Mouse (Mus musculus): ENCODE results near the gene Camk2g. TPM values are rescaled to one million over a fixed set of nuclear protein-coding genes. Genes with fewer than 3 reads are reported as not detected.
A peak's percentile ranks its signal among the peaks of the same experiment; 100 is the strongest.

Gene Camk2g
- polyA plus RNA-seq, 1 experiment from 2014 or later = 180 TPM

DNA sequence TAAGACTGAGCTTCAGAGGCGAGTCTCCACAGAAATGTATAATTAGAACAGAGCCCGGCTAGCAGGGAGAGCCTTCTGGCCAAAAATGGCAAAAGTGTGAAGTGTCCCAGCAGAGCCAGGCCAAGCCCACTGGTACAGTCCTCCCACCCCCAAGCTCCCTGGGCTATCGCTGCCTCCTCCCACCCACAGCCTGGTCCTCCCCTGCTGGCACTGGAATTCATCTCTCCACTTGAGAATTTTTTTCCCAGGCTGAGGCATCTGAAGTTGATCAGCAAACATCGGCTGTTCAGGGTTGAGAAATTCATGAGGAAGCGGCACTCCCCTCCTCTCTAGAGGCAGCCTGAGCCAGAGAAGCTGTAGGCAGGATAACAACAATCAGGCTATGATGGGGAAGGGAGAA lies 25.3 kb downstream of the Camk2g start:
- no peak overlapping the region for H3K4me3 ChIP-seq (ENCODE audit: low read depth, low read length)
- no peak overlapping the region for H3K27ac ChIP-seq (ENCODE audit: low read length)
- no peak overlapping the region for H3K9ac ChIP-seq (ENCODE audit: low read depth, low read length)
- peaks cover 22% of the 10 kb centered on the region for H3K36me3 ChIP-seq (ENCODE audit: control insufficient read depth, insufficient read depth, low read length)
- no peaks in the 10 kb centered on the region for H3K9me3 ChIP-seq (replicated peaks; ENCODE audit: control insufficient read depth, low read length, poor library complexity, severe bottlenecking)
- no peaks in the 10 kb centered on the region for H3K27me3 ChIP-seq (ENCODE audit: control insufficient read depth, insufficient read depth, low read depth, low read length)
- peaks cover 2% of the 10 kb centered on the region; the same call in 1 of the 2 replicates for H3K4me1 ChIP-seq (ENCODE audit: control insufficient read depth, insufficient read depth, low read length)
- H3K4me2 ChIP-seq (ENCODE audit: low read length) = no peak overlapping the region
- 75% methylated on average over 5 of the region's 5 CpGs for WGBS
- no peak for ATAC-seq

DNA sequence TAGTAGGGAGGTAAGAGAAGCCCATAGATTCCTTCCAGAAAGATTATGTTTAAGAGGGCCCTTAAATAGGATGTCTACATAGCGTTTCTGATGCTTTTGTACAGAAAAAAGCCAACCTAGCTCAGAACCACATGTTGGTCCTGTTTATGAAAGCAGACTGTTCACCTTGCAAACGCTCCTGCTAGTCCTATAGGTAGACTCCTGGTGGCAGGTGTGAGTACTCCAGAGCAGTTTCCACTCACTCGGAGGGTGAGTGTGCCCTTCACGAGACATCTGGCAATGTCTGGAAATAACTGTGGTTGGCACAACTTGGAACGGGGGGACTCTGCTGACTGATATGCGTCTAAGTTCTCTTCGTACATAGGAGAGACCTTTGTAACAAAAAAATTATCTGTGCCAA lies 26.0 kb downstream of the Camk2g start:
- Histone ChIP-seq H3K9me3 (replicated peaks; ENCODE audit: control insufficient read depth, low read length, poor library complexity, severe bottlenecking) (no peaks in the 10 kb centered on the region), H3K27ac (ENCODE audit: low read length) (no peak overlapping the region), H3K36me3 (ENCODE audit: control insufficient read depth, insufficient read depth, low read length) (peaks cover 22% of the 10 kb centered on the region), H3K4me1 (ENCODE audit: control insufficient read depth, insufficient read depth, low read length) (no peaks in the 10 kb centered on the region), H3K9ac (ENCODE audit: low read depth, low read length) (no peak overlapping the region), H3K4me3 (ENCODE audit: low read depth, low read length) (no peak overlapping the region), H3K27me3 (ENCODE audit: control insufficient read depth, insufficient read depth, low read depth, low read length) (no peaks in the 10 kb centered on the region), H3K4me2 (ENCODE audit: low read length) (no peak overlapping the region)
- WGBS = 93% methylated on average over 7 of the region's 7 CpGs
- ATAC-seq = no peak

DNA sequence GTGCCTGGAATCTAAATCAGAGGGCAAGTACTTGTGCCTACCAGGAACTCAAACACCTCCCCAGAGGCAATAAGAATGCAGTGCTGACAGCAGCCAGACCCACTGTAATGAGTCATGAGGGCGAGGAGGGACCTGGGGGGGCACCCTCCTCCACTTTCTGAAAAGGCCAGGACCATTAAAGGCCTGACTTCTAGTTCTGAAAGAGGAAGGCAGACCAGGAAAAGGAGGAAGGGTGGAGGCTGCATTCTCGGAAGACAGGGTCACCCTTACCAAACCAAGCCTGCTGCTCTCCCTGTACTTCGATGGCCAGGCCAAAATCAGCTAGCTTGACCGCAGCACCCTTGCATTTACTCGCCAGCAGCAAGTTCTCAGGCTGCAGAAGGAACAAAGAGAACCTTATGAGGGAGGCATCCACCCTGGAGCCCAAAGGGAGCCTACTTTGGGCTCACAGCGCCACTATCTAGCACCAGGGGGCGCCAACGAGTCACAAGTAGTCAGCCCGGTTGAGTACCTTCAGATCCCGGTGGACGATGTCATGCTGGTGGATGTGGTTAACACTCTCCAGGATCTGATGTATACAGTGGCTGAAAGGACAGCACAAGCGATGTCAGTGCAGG lies 28.1 kb downstream of the Camk2g start:
- Histone ChIP-seq H3K4me1 (ENCODE audit: control insufficient read depth, insufficient read depth, low read length) (no peaks in the 10 kb centered on the region), H3K27ac (ENCODE audit: low read length) (no peak overlapping the region), H3K27me3 (ENCODE audit: control insufficient read depth, insufficient read depth, low read depth, low read length) (no peaks in the 10 kb centered on the region), H3K9ac (ENCODE audit: low read depth, low read length) (no peak overlapping the region), H3K4me3 (ENCODE audit: low read depth, low read length) (no peak overlapping the region), H3K36me3 (ENCODE audit: control insufficient read depth, insufficient read depth, low read length) (peaks cover 25% of the 10 kb centered on the region), H3K9me3 (replicated peaks; ENCODE audit: control insufficient read depth, low read length, poor library complexity, severe bottlenecking) (no peaks in the 10 kb centered on the region), H3K4me2 (ENCODE audit: low read length) (no peak overlapping the region)
- ATAC-seq = peak; percentile 76; the same call in 1 of the 2 replicates
- 29% methylated on average over 12 of the region's 12 CpGs for WGBS

DNA sequence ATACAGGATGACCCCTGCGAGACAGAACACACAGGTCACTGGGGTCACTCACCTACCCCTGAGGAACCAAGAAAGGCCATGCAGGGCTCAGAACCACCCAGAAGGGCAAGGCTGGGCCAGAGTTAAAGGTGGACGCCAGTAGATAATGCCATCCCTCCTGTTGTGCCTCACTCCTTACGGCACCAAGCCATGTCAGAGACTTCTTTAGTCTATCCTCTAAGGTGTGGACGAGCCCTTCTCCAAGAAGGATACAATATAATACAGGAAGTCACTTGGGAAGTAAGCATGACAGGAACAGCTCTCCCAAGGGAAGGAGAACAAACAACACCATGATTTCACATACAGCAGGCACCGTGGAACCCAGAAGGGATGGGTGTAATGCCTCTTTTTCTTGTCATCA lies 28.9 kb downstream of the Camk2g start:
- Histone ChIP-seq H3K36me3 (ENCODE audit: control insufficient read depth, insufficient read depth, low read length) (peaks cover 33% of the 10 kb centered on the region), H3K4me1 (ENCODE audit: control insufficient read depth, insufficient read depth, low read length) (no peaks in the 10 kb centered on the region), H3K27ac (ENCODE audit: low read length) (no peak overlapping the region), H3K9ac (ENCODE audit: low read depth, low read length) (no peak overlapping the region), H3K9me3 (replicated peaks; ENCODE audit: control insufficient read depth, low read length, poor library complexity, severe bottlenecking) (no peaks in the 10 kb centered on the region), H3K27me3 (ENCODE audit: control insufficient read depth, insufficient read depth, low read depth, low read length) (no peaks in the 10 kb centered on the region), H3K4me2 (ENCODE audit: low read length) (no peak overlapping the region), H3K4me3 (ENCODE audit: low read depth, low read length) (no peak overlapping the region)
- 88% methylated on average over 5 of the region's 5 CpGs for WGBS
- ATAC-seq = no peak

DNA sequence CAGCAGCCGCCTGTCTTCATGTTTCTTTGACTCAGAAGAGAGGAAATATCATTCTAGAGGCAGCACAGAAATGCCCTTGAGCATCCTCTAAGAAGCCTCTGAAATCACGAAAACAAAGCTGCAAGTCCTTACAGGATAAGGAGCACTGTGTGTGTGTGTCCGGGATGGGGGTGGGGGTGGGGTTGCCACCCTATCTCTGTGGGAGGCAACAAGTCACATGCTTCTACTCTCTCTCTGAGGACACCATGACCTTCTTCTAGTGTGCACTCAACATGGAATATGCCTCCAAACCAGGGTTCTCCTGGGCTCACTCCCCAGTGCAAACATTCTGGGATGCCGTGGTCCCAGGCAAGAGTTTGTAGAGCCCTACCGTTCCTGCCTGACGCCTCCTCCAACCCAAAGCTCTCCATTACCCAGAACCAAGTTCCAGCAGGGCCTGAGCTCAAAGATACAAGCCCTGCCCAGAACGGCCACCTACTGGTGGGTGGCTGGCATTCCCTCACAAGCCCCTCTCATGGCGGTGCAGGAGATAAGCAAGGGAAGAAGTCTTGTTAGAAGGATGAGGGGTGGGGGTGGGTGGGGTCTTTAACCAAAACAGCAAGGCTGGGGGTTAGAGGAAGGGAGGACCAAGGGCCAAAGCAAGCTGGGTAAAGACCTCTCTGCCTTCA lies 35.0 kb downstream of the Camk2g start:
- no peaks in the 10 kb centered on the region for H3K9me3 ChIP-seq (replicated peaks; ENCODE audit: control insufficient read depth, low read length, poor library complexity, severe bottlenecking)
- H3K27ac ChIP-seq (ENCODE audit: low read length) = no peak overlapping the region
- ATAC-seq = no peak
- no peak overlapping the region for H3K9ac ChIP-seq (ENCODE audit: low read depth, low read length)
- no peaks in the 10 kb centered on the region for H3K27me3 ChIP-seq (ENCODE audit: control insufficient read depth, insufficient read depth, low read depth, low read length)
- no peak overlapping the region for H3K4me3 ChIP-seq (ENCODE audit: low read depth, low read length)
- no peak overlapping the region for H3K4me2 ChIP-seq (ENCODE audit: low read length)
- no peaks in the 10 kb centered on the region for H3K4me1 ChIP-seq (ENCODE audit: control insufficient read depth, insufficient read depth, low read length)
- 83% methylated on average over 8 of the region's 8 CpGs for WGBS
- H3K36me3 ChIP-seq (ENCODE audit: control insufficient read depth, insufficient read depth, low read length) = peaks cover 55% of the 10 kb centered on the region

DNA sequence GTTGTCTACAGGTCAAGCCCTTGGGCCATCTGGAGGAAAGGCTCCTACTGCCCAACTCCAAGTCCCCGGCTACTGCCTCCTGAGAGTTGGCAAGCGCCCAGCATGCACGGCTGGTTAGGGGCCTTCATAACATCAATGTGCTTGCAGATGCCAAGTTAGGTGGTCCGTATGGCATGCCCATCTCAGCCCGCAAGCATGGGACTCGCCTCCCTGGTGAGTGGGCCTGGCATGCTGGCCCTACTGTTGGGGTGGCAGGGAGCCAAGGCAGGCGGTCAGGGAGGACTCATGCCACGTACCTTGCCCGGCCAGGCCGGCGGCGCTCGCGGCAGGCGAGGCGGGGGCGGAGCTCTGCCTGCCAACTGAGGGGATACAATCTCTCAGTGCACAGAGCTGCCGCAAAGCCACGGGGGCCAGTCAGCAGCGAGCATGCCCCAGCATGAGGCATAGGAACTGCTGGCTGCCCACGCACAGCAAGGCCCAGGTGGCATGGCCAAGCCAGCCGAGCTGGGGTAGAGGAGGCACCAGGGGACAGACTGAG lies 36.4 kb downstream of the Camk2g start:
- no peak for ATAC-seq
- no peak overlapping the region for H3K9ac ChIP-seq (ENCODE audit: low read depth, low read length)
- no peaks in the 10 kb centered on the region for H3K9me3 ChIP-seq (replicated peaks; ENCODE audit: control insufficient read depth, low read length, poor library complexity, severe bottlenecking)
- H3K4me2 ChIP-seq (ENCODE audit: low read length) = no peak overlapping the region
- no peaks in the 10 kb centered on the region for H3K4me1 ChIP-seq (ENCODE audit: control insufficient read depth, insufficient read depth, low read length)
- no peaks in the 10 kb centered on the region for H3K27me3 ChIP-seq (ENCODE audit: control insufficient read depth, insufficient read depth, low read depth, low read length)
- H3K4me3 ChIP-seq (ENCODE audit: low read depth, low read length) = no peak overlapping the region
- peaks cover 57% of the 10 kb centered on the region for H3K36me3 ChIP-seq (ENCODE audit: control insufficient read depth, insufficient read depth, low read length)
- H3K27ac ChIP-seq (ENCODE audit: low read length) = no peak overlapping the region
- WGBS = 93% methylated on average over 22 of the region's 22 CpGs

DNA sequence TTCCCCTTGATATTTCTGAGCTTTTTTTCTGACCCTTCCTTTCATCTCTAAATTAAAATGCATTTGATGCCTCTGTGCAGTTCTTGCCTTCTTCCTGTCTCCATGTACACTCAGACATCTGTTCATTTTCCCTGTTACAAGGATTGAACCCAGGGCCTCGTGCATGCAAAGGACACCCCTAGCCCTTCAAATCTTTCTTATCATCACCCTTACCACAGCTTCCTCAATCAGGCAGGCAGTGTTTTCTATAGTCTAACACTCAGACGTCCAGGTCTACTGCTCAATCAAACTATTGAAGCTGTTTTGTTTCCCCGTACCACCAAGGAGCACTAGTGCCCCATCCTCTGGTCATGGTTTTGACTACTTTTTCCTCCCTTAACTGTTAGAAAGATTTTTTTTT lies 40.1 kb downstream of the Camk2g start:
- no peaks in the 10 kb centered on the region for H3K9me3 ChIP-seq (replicated peaks; ENCODE audit: control insufficient read depth, low read length, poor library complexity, severe bottlenecking)
- 88% methylated on average over 3 of the region's 3 CpGs for WGBS
- no peaks in the 10 kb centered on the region for H3K27me3 ChIP-seq (ENCODE audit: control insufficient read depth, insufficient read depth, low read depth, low read length)
- no peak overlapping the region for H3K4me3 ChIP-seq (ENCODE audit: low read depth, low read length)
- no peaks in the 10 kb centered on the region for H3K4me1 ChIP-seq (ENCODE audit: control insufficient read depth, insufficient read depth, low read length)
- peaks cover 35% of the 10 kb centered on the region for H3K36me3 ChIP-seq (ENCODE audit: control insufficient read depth, insufficient read depth, low read length)
- no peak overlapping the region for H3K27ac ChIP-seq (ENCODE audit: low read length)
- H3K4me2 ChIP-seq (ENCODE audit: low read length) = no peak overlapping the region
- no peak overlapping the region for H3K9ac ChIP-seq (ENCODE audit: low read depth, low read length)
- ATAC-seq = no peak

DNA sequence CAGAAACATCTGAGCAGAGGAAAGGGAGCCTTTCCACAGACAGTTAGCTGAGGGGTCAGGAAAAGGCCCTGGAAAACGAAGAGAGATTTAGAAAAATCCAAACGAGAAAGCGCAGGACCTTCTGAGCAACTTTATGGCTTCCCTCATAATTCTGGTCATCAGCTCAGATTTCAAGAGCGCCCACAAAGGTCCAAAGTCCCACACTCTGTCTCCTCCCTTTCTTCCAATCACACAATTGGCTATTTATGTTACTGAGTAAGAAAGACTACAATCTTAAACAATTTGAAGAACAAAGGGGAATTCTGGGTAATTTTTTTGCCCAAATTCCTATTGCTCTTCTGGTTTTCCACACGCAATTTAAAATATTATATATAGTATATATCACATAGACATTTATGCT lies 43.4 kb downstream of the Camk2g start:
- WGBS = 93% methylated on average over 5 of the region's 5 CpGs
- H3K4me1 ChIP-seq (ENCODE audit: control insufficient read depth, insufficient read depth, low read length) = no peaks in the 10 kb centered on the region
- H3K36me3 ChIP-seq (ENCODE audit: control insufficient read depth, insufficient read depth, low read length) = peaks cover 10% of the 10 kb centered on the region; the same call in 1 of the 2 replicates
- no peak overlapping the region for H3K4me3 ChIP-seq (ENCODE audit: low read depth, low read length)
- no peak overlapping the region for H3K27ac ChIP-seq (ENCODE audit: low read length)
- no peak for ATAC-seq
- H3K4me2 ChIP-seq (ENCODE audit: low read length) = no peak overlapping the region
- H3K9ac ChIP-seq (ENCODE audit: low read depth, low read length) = no peak overlapping the region
- no peaks in the 10 kb centered on the region for H3K9me3 ChIP-seq (replicated peaks; ENCODE audit: control insufficient read depth, low read length, poor library complexity, severe bottlenecking)
- no peaks in the 10 kb centered on the region for H3K27me3 ChIP-seq (ENCODE audit: control insufficient read depth, insufficient read depth, low read depth, low read length)

DNA sequence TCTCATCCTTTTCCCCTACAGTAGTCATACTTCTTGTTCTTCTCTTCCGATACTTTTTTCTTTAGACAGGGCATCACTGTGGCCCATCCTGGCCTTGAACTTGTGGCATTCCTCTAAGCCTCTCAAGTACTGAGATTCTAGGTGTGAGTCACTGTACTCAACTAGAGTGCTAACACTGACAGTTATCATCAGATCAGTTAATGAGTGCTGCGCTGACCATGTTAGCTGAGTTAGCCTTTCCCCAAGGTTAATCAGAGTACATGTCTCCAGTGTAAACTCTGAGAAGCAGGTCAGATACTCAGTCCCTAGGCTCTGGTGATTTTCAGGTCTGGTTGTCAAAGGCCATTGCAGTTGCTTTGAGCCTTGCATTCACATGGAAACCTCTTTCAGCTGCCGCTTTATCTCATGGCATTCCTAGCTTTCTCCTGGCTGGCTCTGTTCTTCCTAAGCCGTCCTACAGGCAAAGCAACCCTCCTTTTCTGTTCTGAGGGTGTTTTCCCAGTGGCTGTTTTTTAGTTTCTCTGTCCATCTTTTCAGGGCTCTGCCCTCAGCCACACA lies 44.3 kb downstream of the Camk2g start:
- no peak overlapping the region for H3K4me2 ChIP-seq (ENCODE audit: low read length)
- H3K9ac ChIP-seq (ENCODE audit: low read depth, low read length) = no peak overlapping the region
- H3K36me3 ChIP-seq (ENCODE audit: control insufficient read depth, insufficient read depth, low read length) = peaks cover 10% of the 10 kb centered on the region; the same call in 1 of the 2 replicates
- no peaks in the 10 kb centered on the region for H3K27me3 ChIP-seq (ENCODE audit: control insufficient read depth, insufficient read depth, low read depth, low read length)
- no peaks in the 10 kb centered on the region for H3K4me1 ChIP-seq (ENCODE audit: control insufficient read depth, insufficient read depth, low read length)
- H3K4me3 ChIP-seq (ENCODE audit: low read depth, low read length) = no peak overlapping the region
- 88% methylated on average over 4 of the region's 4 CpGs for WGBS
- no peak overlapping the region for H3K27ac ChIP-seq (ENCODE audit: low read length)
- ATAC-seq = no peak
- no peaks in the 10 kb centered on the region for H3K9me3 ChIP-seq (replicated peaks; ENCODE audit: control insufficient read depth, low read length, poor library complexity, severe bottlenecking)

Data from midbrain, embryonic 16.5 days (tissue).